Mouse (Mus musculus) left cerebral cortex, adult 8-10 months (tissue): Measurements from ENCODE around the gene Pgap3. TPM values are rescaled to one million over a fixed set of nuclear protein-coding genes. Genes with fewer than 3 reads are reported as not detected.
A peak's percentile ranks its signal among the peaks of the same experiment; 100 is the strongest.

ENCODE experiments used
- DNase-seq, 2 experiments: peaks; one replicate each; pipeline ENCODE4 v3.0.0; 2022; ENCODE audit warnings: low spot score in 2 of 2
- total RNA-seq, 4 experiments: library from RNA; stranded (reverse); gene quantifications; 2 replicates each; pipeline ENCODE4 v1.2.4; 2022

Pgap3 gene
- total RNA-seq = 10 to 100 TPM in 2 of 4 experiments, 1 to 10 TPM in 2; 8.5 to 11.1 (median 9.9) TPM

GRCm38 (mm10) chr11:98400161-98400726 is at the start of gene Pgap3:
Gene Pgap3 (minus strand): TSS chr11:98400490.
- peak; percentile 82 to 91 for DNase-seq

- DNase-seq = no peak
Observed at GRCm38 (mm10) chr11:98449419-98449818, 49.1 kb upstream of the Pgap3 start.

DNA sequence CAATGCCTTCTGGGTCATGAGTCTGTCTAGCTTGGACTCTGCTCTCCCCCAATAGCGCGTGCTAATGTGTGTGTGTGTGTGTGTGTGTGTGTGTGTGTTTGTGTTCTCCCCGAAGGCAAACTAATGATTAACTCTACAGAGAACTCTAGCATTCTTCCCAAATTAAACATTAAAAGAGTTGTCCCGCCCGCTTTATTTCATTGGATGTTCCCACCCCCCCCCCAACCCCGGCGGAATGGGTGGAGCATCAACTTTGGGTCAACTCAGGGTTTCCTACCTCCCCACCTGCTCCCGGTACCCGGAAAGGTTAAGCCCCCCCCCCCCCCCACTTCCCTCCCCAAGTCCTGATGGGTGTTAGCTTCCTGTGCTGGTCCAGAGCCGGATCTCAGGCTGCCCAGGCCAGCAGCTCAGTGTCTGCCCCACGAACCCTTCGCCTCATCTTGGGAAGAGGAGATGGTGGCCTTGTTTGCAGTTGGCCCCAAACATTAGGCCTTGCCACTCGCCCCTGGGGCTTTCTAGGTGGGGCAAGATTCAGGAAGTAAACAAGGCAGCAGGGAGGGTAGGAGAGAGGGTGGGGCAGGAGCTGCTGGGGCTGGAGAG is 48.0 kb upstream of the Pgap3 start:
- DNase-seq = no peak

DNA sequence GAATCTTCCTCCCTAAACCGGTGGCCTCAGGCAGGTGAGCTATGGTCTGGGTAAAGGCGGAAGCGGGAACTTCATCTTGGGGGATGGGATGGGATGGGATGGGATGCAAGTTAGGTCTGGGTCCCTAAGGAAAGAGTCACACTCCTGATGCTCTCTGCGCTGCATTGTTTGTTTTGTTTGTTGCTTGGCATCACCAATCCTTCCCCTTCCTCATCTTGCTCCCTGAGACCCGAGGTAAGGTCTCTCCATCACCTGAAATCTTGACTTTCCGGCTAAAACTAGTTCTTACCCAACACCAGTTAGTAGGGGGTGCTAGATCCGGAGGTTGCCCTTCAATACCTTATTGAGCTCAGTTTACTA is 47.2 kb upstream of the Pgap3 start:
- no peak for DNase-seq

DNA sequence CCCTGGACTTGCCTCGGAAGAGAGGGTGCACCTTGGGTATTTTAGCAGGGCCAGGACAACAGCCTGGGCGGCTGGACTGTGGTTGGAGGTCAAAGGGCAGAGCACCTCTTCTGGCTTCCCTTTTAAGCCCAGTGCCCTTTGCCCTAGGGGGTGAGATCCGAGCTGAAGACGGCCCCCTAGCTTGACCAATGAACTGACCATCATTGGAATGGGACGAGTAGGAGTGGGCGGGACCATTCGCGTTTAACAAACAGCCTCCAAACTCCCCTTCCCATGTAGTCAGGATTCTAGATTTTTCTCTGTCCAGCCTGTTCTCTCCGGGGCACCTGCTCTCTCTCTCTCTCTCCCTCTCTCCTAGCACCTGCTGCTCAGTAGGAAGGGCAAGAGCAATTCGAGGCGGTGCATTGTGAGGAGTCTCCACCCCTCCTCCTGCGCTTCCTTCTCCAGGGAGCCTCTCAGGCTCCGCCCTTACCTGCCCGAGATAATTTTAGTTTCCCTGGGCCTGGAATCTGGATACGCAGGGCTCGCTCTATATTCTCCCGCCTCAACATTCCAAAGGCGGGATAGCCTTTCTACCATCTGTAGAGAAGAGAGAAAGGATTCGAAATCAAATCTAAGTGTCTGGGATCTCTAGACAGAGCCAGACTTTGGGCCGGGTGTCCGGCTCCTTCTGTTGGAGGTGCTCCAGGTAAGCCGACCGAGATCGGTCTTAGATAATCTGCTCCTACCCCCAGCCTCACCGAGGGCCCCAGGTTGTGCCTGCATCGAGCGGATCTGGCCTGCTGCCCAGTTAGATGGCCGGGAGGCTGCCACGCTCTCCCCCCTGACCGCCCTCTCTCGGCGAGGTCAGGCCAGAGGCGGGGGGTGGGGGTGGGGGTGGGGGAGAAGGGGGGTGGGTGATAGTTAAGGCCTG is 46.5 kb upstream of the Pgap3 start:
- DNase-seq = no peak

- DNase-seq = no peak
Observed at GRCm38 (mm10) chr11:98446213-98446561, 45.9 kb upstream of the Pgap3 start, which contains the start of gene Grb7. Gene Grb7 (plus strand): TSS chr11:98446394.

- no peak for DNase-seq
Observed at GRCm38 (mm10) chr11:98445679-98446078, 45.4 kb upstream of the Pgap3 start.

GRCm38 (mm10) chr11:98445238-98445637 is 44.9 kb upstream of the Pgap3 start:
- no peak for DNase-seq

GRCm38 (mm10) chr11:98443688-98444087 is 43.4 kb upstream of the Pgap3 start:
- no peak for DNase-seq

DNA sequence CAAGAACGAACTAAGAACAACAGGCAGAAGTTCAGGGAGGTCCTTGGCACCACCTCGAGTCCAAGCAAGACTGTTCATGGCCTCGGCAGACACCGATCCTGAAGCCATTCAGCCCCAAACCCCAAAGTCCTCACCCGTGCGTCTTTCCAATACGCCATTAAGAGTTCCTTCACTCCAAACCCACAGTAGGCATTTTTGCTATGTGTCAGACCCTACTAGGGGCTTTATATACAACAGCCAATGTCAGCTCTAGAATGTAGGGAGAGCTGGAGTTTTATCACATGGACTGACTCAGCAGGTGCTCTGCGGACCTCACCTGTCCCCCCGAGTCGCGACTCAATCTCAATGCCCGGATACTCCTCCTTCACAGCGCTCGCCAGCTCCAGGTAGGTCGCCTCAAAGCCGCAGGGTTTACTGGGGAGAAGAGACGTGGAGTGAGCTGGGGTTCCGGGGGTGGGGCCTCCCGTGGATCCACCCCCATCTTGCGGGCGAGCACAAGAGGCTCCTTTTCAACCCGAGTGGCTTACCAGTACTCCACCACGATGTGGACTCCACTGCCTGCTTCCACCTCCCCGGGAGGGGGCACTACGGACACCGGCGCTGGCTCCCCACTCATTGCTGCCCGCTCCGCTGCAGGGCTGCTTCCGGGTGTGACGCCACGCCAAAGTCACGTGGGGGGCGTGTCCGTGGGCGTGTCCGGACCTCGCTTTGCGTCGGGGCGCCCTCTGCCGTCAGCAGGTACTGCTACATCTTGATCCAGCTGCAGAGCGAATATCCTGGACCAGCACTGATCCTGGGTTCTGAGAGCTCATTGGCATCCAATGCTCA is 38.3 kb upstream of the Pgap3 start, which contains the start of gene Mien1:
Gene Mien1, minus strand, starts transcription at position 661 of the 828 bp plus-strand sequence.
- DNase-seq = peak; percentile 92 to 93

- DNase-seq = no peak
Observed at GRCm38 (mm10) chr11:98437441-98437840, 37.2 kb upstream of the Pgap3 start.

DNA sequence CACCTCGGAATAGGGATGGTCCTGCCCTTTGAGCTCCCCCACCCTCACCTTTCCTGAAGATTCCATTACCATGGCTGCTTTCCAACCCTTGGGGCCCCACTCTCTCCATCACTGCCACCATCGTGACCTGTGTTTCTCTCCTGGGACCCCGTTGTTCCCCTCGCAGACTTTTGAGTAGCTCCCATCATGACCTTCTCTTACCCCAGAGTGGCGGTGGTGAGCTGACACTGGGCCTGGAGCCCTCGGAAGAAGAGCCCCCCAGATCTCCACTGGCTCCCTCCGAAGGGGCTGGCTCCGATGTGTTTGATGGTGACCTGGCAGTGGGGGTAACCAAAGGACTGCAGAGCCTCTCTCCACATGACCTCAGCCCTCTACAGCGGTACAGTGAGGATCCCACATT is 35.4 kb upstream of the Pgap3 start:
- DNase-seq = no peak

- DNase-seq = no peak
Observed at GRCm38 (mm10) chr11:98431743-98432502, 31.6 kb upstream of the Pgap3 start.

GRCm38 (mm10) chr11:98428436-98428835 is 28.1 kb upstream of the Pgap3 start:
- no peak for DNase-seq

DNA sequence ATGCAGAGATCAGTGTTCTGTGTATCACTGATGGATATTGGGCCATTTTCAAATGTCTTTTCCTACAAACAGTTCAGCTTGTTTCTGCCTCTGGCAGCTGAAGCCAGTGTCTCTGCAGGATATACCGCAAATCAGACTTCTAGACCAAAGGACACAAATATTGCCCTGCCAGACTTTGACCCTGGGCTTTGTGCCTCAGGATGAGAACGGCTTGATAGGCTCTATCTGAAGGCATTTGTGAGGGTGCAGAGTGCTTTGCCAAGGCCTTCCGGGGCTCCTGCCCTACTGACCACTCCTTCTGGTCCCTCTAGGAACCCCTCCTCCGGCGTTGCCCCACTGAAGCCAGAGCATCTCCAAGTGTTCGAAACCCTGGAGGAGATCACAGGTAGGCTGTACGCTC is 26.3 kb upstream of the Pgap3 start:
- no peak for DNase-seq

DNA sequence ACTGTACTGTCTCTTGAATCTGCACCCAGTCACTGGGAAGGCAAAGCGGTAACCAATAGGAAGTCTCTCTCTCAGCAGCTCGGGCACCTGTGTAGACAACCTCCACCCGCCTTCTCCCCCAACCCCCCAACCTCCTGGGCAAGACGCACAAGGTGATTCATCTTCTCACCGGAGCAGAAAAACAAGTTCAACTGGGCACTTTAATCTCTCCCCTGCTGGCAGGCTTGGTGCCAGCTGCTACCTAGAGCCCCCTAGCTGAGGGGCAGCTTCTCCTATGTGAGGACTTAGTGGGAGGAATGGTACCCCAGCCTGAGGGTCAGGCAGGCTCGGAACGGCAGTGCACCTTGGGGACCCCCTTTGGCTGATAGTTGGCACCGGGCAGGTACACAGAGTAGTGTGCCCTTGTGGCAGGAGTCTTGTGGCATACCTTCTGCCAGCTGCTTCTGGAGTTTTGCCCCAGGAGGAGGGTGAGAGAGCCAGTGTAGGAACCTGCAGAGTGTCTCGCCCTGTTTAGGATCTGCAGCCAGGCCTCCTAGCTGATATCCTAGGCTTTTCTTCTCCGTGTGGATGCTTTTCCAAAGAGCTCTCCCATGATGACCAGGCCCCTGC is 18.8 kb upstream of the Pgap3 start:
- DNase-seq = no peak

DNA sequence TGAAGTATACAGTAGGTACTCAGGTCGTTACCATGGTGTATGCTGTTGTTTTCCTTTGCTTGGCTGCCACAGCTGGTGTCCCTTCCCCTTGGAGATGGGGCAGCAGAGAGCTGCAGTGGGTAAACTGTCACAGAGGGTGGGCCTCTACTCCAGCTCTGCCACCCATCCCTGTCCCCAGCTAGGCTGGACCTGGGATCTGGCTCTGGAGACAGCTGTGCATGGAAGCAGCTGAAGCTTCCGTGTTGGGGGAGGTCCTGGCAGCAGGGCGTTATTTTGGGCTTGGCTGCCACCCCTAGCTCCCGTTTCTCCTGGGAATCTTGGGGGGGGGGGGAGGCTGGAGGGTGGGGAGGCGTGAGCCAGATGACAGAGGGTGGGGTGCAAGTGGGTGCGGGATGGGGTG is 18.0 kb upstream of the Pgap3 start:
- DNase-seq = no peak

DNA sequence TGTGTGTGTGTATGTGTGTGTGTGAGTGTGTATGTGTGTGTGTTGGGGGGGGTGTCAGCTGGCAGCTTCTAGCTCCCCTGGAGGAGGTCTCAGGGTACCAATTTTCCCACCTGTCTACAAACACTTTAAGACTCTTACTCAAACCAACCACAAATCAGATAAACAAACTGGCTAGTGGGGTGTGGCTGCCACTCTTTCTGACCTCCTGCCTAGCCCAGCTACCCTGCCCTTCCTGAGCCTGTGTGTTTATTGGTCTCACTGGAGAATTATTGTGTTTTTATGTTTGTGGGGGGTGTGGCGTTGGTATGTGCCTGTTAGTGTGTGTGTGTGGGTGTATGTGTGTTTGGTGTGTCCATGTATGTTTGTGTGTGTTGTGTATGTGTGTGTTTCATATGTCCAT is 16.8 kb upstream of the Pgap3 start:
- DNase-seq = no peak

- no peak for DNase-seq
Observed at GRCm38 (mm10) chr11:98414162-98414561, 13.9 kb upstream of the Pgap3 start.

- DNase-seq = no peak
Observed at GRCm38 (mm10) chr11:98413731-98414130, 13.4 kb upstream of the Pgap3 start.
